Mouse (Mus musculus) hindbrain, embryonic 12.5 days (tissue): ENCODE results near the gene Lrrc32. TPM values are rescaled to one million over a fixed set of nuclear protein-coding genes. Genes with fewer than 3 reads are reported as not detected.

Experiments used
- ATAC-seq: fragments of 200-750 bp; cut with Nextera tagmentation; 2 replicates; pipeline ENCODE4 v1.8.0; 2017; ENCODE audit warnings: moderate TSS enrichment; ENCODE audit not compliant: low FRiP score
- H3K27ac ChIP-seq: fragments of 300-500 bp; sonication (generic); 2 replicates; pipeline ENCODE4 v1.5.1; 2016; ENCODE audit warnings: mild to moderate bottlenecking
- H3K27me3 ChIP-seq: fragments of 300-500 bp; sonication (generic); 2 replicates; pipeline ENCODE4 v1.6.1; 2016; ENCODE audit warnings: mild to moderate bottlenecking
- H3K36me3 ChIP-seq: fragments of 300-500 bp; sonication (generic); 2 replicates; pipeline ENCODE4 v1.6.1; 2016; ENCODE audit warnings: mild to moderate bottlenecking
- H3K4me1 ChIP-seq: fragments of 300-500 bp; sonication (generic); 2 replicates; pipeline ENCODE4 v1.6.1; 2016
- H3K4me2 ChIP-seq: fragments of 300-500 bp; sonication (generic); replicated peaks from 2 replicates; pipeline ENCODE4 v1.6.1; 2016; ENCODE audit warnings: mild to moderate bottlenecking
- H3K4me3 ChIP-seq: fragments of 300-500 bp; sonication (generic); 2 replicates; pipeline ENCODE4 v1.5.1; 2016; ENCODE audit warnings: mild to moderate bottlenecking
- H3K9ac ChIP-seq: fragments of 300-500 bp; sonication (generic); 2 replicates; pipeline ENCODE4 v1.6.1; 2016; ENCODE audit warnings: mild to moderate bottlenecking, moderate library complexity
- H3K9me3 ChIP-seq: fragments of 300-500 bp; sonication (generic); replicated peaks from 2 replicates; pipeline ENCODE4 v1.6.1; 2016; ENCODE audit warnings: mild to moderate bottlenecking
- WGBS: fragments of 180-500 bp; shearing (Covaris S2); methylation state at CpG from one replicate; pipeline ENCODE4 v1.1.7; 2016; 5-methylcytosine and 5-hydroxymethylcytosine counted together
- polyA plus RNA-seq: library from polyadenylated mRNA; unstranded; fragments of >200 nt; fragmentation: Nextera tagmentation; extraction: Ambion mirVana; gene quantifications from 2 replicates; pipeline ENCODE4 v1.2.1, GENCODE M21; 2016

The Lrrc32 gene
- polyA plus RNA-seq, 1 experiment from 2014 or later = 4.9 TPM

GRCm38 (mm10) chr7:98480481-98480880 is 8.6 kb upstream of the Lrrc32 start:
- Histone ChIP-seq H3K9me3 (no peaks in the 10 kb centered on the region), H3K4me2 (no peak overlapping the region), H3K36me3 (no peaks in the 10 kb centered on the region), H3K4me3 (no peak overlapping the region), H3K27me3 (no peaks in the 10 kb centered on the region), H3K9ac (no peak overlapping the region), H3K4me1 (peaks cover 4% of the 10 kb centered on the region), H3K27ac (no peak overlapping the region)
- ATAC-seq = no peak
- WGBS = 83% methylated on average over 1 of the region's 1 CpGs

GRCm38 (mm10) chr7:98481066-98481734 is 7.9 kb upstream of the Lrrc32 start:
- Histone ChIP-seq H3K36me3 (no peaks in the 10 kb centered on the region), H3K4me2 (no peak overlapping the region), H3K9me3 (no peaks in the 10 kb centered on the region), H3K27ac (no peak overlapping the region), H3K4me1 (peaks cover 5% of the 10 kb centered on the region), H3K4me3 (no peak overlapping the region), H3K27me3 (no peaks in the 10 kb centered on the region), H3K9ac (no peak overlapping the region)
- peak; percentile 51 for ATAC-seq
- WGBS = 9% methylated on average over 9 of the region's 9 CpGs

GRCm38 (mm10) chr7:98481861-98482260 is 7.2 kb upstream of the Lrrc32 start:
- no peak for ATAC-seq
- H3K9ac ChIP-seq = no peak overlapping the region
- H3K27me3 ChIP-seq = no peaks in the 10 kb centered on the region
- H3K4me1 ChIP-seq = peaks cover 12% of the 10 kb centered on the region
- H3K9me3 ChIP-seq = no peaks in the 10 kb centered on the region
- H3K36me3 ChIP-seq = no peaks in the 10 kb centered on the region
- no peak overlapping the region for H3K4me3 ChIP-seq
- 88% methylated on average over 8 of the region's 8 CpGs for WGBS
- no peak overlapping the region for H3K27ac ChIP-seq
- H3K4me2 ChIP-seq = no peak overlapping the region

- H3K27ac ChIP-seq = no peak overlapping the region
- WGBS = 51% methylated on average over 12 of the region's 12 CpGs
- H3K4me1 ChIP-seq = peaks cover 13% of the 10 kb centered on the region
- no peak overlapping the region for H3K4me3 ChIP-seq
- H3K27me3 ChIP-seq = peaks cover under 1% of the 10 kb centered on the region; the same call in 1 of the 2 replicates
- H3K9me3 ChIP-seq = no peaks in the 10 kb centered on the region
- ATAC-seq = no peak
- H3K9ac ChIP-seq = no peak overlapping the region
- no peak overlapping the region for H3K4me2 ChIP-seq
- H3K36me3 ChIP-seq = no peaks in the 10 kb centered on the region
Measured at GRCm38 (mm10) chr7:98482551-98483267, 6.4 kb upstream of the Lrrc32 start.

- H3K4me2 ChIP-seq = no peak overlapping the region
- H3K27ac ChIP-seq = no peak overlapping the region
- no peak for ATAC-seq
Measured at GRCm38 (mm10) chr7:98483268-98483607, 5.8 kb upstream of the Lrrc32 start.

GRCm38 (mm10) chr7:98484878-98485277 is 4.2 kb upstream of the Lrrc32 start:
- no peak overlapping the region for H3K4me3 ChIP-seq
- H3K4me1 ChIP-seq = peaks cover 18% of the 10 kb centered on the region
- 91% methylated on average over 3 of the region's 3 CpGs for WGBS
- H3K36me3 ChIP-seq = no peaks in the 10 kb centered on the region
- no peak overlapping the region for H3K9ac ChIP-seq
- ATAC-seq = no peak
- no peak overlapping the region for H3K4me2 ChIP-seq
- no peaks in the 10 kb centered on the region for H3K9me3 ChIP-seq
- H3K27me3 ChIP-seq = peaks cover 16% of the 10 kb centered on the region
- H3K27ac ChIP-seq = no peak overlapping the region

More at GRCm38 (mm10) chr7:98483268-98483607, 5.8 kb upstream of the Lrrc32 start:
- WGBS = 38% methylated on average over 8 of the region's 8 CpGs
- H3K9me3 ChIP-seq = no peaks in the 10 kb centered on the region
- no peaks in the 10 kb centered on the region for H3K36me3 ChIP-seq
- peaks cover 13% of the 10 kb centered on the region for H3K4me1 ChIP-seq
- no peak overlapping the region for H3K4me3 ChIP-seq
- no peak overlapping the region for H3K9ac ChIP-seq
- H3K27me3 ChIP-seq = peaks cover 5% of the 10 kb centered on the region

GRCm38 (mm10) chr7:98485508-98485907 is 3.6 kb upstream of the Lrrc32 start:
- Histone ChIP-seq H3K27me3 (peaks cover 22% of the 10 kb centered on the region), H3K4me3 (no peak overlapping the region), H3K4me2 (no peak overlapping the region), H3K4me1 (peaks cover 18% of the 10 kb centered on the region), H3K36me3 (no peaks in the 10 kb centered on the region), H3K9ac (no peak overlapping the region), H3K9me3 (no peaks in the 10 kb centered on the region), H3K27ac (no peak overlapping the region)
- WGBS = 87% methylated on average over 4 of the region's 4 CpGs
- ATAC-seq = no peak

- Histone ChIP-seq H3K9ac (no peak overlapping the region), H3K9me3 (no peaks in the 10 kb centered on the region), H3K27ac (no peak overlapping the region), H3K4me1 (peaks cover 15% of the 10 kb centered on the region), H3K36me3 (no peaks in the 10 kb centered on the region), H3K4me3 (no peak overlapping the region), H3K27me3 (peaks cover 29% of the 10 kb centered on the region), H3K4me2 (no peak overlapping the region)
- WGBS = 51% methylated on average over 7 of the region's 7 CpGs
- ATAC-seq = no peak
Measured at GRCm38 (mm10) chr7:98486471-98486917, 2.6 kb upstream of the Lrrc32 start.

- Histone ChIP-seq H3K4me2 (no peak overlapping the region), H3K9ac (no peak overlapping the region), H3K4me1 (peaks cover 15% of the 10 kb centered on the region), H3K4me3 (no peak overlapping the region), H3K27ac (no peak overlapping the region), H3K27me3 (peaks cover 34% of the 10 kb centered on the region), H3K9me3 (no peaks in the 10 kb centered on the region), H3K36me3 (no peaks in the 10 kb centered on the region)
- no peak for ATAC-seq
- WGBS = 87% methylated on average over 11 of the region's 11 CpGs
Measured at GRCm38 (mm10) chr7:98487202-98487980, 1.7 kb upstream of the Lrrc32 start.

- 0 out of 2 replicates have a peak, but pooled peaks have one; percentile 2 for ATAC-seq
- peaks cover 34% of the 10 kb centered on the region for H3K27me3 ChIP-seq
- peaks cover 15% of the 10 kb centered on the region for H3K4me1 ChIP-seq
- H3K36me3 ChIP-seq = no peaks in the 10 kb centered on the region
- H3K27ac ChIP-seq = no peak overlapping the region
- H3K9me3 ChIP-seq = no peaks in the 10 kb centered on the region
- no peak overlapping the region for H3K9ac ChIP-seq
- 87% methylated on average over 13 of the region's 13 CpGs for WGBS
- no peak overlapping the region for H3K4me2 ChIP-seq
- no peak overlapping the region for H3K4me3 ChIP-seq
Measured at GRCm38 (mm10) chr7:98488398-98489130, 519 bp upstream of the Lrrc32 start.

- under 1% methylated on average over 45 of the region's 50 CpGs for WGBS
- Histone ChIP-seq H3K4me1 (peaks cover 16% of the 10 kb centered on the region), H3K9me3 (no peaks in the 10 kb centered on the region), H3K4me3 (peak overlapping the region; percentile 48), H3K9ac (peak overlapping the region; percentile 67), H3K4me2 (peak overlapping the region; percentile 75), H3K27me3 (peaks cover 34% of the 10 kb centered on the region), H3K36me3 (no peaks in the 10 kb centered on the region), H3K27ac (no peak overlapping the region)
- ATAC-seq = peak; percentile 73
Measured at GRCm38 (mm10) chr7:98489623-98490084, 571 bp downstream of the Lrrc32 start.
